Mouse (Mus musculus) thymus, adult 18-20 months (tissue): ENCODE measurements around the gene Itgad.

Experiments used
- DNase-seq, 2 experiments: peaks; one replicate each; pipeline ENCODE4 v3.0.0; 2022; ENCODE audit warnings: mixed read lengths in 2 of 2

Itgad gene

GRCm38 (mm10) chr7:128245547-128245946, 91.4 kb downstream of the Itgad start:
- no peak for DNase-seq

- DNase-seq: no peak
Measured at GRCm38 (mm10) chr7:128246496-128247391, 92.6 kb downstream of the Itgad start, which contains the start of gene Tgfb1i1. Gene Tgfb1i1 (plus strand): TSS chr7:128246812.

GRCm38 (mm10) chr7:128247443-128247842, 93.3 kb downstream of the Itgad start:
- no peak for DNase-seq

- no peak for DNase-seq
Measured at GRCm38 (mm10) chr7:128248081-128249042, 94.2 kb downstream of the Itgad start.

DNA sequence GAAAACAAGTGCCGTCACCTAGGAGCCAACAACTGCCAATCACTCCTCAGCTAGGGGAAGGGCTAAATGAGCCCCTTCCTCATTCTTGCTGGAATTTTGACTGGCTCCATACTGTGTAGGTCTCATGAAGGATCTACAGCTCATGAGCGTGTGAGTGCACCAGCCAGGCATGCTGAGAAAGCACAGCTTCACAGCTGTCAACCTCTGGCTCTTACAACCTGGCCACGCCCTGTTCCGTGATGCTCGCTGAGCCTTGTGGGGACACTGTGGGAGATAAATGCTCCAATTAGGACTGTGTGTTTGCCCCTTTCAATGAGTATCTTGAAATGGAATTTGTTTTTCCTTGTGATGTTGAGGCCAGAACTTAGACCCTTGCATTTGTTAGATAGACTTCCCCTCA, 95.8 kb downstream of the Itgad start:
- DNase-seq: no peak

DNA sequence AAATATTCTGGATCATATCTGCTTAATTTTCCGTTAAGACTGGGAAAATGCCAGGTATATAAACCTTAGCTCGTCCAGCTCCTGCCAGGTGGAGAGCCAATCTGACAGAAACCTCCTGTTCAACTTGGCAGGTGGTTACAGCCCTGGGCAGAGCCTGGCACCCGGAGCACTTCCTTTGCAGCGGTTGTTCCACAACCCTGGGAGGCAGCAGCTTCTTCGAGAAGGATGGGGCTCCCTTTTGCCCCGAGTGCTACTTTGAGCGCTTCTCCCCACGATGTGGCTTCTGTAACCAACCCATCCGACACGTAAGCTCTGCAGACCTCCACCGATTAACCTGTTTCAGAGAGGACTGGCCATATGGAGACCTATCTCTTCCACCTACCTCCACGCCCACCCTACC, 97.8 kb downstream of the Itgad start:
- DNase-seq: no peak

DNA sequence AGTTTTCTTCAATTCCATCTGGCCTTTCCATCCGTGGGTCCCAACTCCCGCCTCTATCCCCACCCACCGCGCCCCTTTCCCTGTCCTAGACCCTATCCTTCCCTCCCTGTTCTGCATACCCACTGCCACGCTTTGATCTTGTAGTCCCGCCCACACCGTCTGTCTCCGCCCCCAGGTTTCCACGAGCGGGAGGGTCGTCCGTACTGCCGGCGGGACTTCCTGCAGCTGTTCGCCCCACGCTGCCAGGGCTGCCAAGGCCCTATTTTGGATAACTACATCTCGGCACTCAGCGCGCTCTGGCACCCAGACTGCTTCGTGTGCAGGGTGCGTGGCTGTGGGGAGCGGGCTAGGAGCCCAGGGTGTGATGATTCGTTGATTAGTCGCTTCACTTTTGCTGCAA, 98.4 kb downstream of the Itgad start:
- DNase-seq: peak; percentile 83 to 86

- DNase-seq: no peak
Measured at GRCm38 (mm10) chr7:128254978-128255377, 100.8 kb downstream of the Itgad start.

DNA sequence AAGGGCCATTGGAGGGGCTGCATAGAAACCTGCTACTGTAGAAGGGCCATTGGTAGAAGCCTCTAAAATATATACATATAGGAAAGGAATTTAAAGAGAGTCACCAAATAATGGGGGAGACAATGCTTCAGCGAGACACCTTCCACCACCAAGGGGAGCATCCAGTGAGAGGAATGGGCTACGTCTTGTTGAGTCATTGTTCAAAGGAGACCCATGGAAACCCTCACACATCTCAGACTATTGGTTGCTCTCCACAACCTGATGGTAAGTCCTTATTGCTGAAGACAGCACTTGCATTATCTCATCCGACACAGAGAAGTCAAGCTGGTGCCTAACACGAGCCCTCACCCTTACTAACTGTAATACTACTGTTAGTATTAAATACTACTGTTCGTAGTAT, 101.6 kb downstream of the Itgad start:
- no peak for DNase-seq

GRCm38 (mm10) chr7:128256783-128257334, 102.7 kb downstream of the Itgad start:
- no peak for DNase-seq

DNA sequence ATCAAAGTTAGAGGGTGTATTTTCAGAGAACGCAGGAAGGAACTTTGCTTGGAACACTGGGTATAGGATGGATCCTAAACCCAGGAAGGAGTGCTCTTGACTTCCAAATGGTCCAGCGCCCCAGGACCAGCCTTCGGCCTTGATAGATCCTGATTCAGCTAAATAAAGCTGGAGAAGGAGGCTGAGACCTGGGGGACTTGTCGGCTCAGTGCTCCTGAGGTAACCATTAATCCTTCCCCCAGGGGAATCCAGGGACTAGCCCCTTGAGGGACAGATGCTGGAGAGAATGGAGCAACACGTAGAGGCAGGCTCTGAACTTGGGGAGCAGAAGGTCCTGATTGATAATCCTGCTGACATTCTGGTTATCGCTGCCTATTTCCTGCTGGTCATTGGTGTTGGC, 111.2 kb downstream of the Itgad start, which contains the start of gene Slc5a2:
Slc5a2 (plus strand) TSS at position 247 of the 400 bp plus-strand sequence.
- DNase-seq: no peak

- DNase-seq: no peak
Measured at GRCm38 (mm10) chr7:128266056-128266455, 111.9 kb downstream of the Itgad start.

- DNase-seq: no peak
Measured at GRCm38 (mm10) chr7:128267391-128267790, 113.2 kb downstream of the Itgad start.

- no peak for DNase-seq
Measured at GRCm38 (mm10) chr7:128267813-128268212, 113.6 kb downstream of the Itgad start.

DNA sequence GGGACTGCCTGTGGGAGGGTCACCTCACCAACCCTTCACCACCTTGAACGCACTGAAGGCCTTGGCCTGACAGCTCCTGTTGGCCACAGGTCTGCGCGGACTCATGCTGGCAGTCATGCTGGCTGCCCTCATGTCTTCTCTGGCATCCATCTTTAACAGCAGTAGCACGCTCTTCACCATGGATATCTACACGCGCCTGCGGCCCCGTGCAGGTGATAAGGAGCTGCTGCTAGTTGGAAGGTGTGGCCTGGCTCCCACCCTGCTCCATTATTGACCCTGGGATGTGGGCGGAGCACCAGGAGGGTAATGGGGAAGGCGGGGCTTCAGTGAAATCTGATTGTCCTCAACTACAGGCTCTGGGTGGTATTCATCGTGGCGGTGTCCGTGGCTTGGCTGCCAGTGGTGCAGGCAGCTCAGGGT, 116.3 kb downstream of the Itgad start:
- DNase-seq: no peak

DNA sequence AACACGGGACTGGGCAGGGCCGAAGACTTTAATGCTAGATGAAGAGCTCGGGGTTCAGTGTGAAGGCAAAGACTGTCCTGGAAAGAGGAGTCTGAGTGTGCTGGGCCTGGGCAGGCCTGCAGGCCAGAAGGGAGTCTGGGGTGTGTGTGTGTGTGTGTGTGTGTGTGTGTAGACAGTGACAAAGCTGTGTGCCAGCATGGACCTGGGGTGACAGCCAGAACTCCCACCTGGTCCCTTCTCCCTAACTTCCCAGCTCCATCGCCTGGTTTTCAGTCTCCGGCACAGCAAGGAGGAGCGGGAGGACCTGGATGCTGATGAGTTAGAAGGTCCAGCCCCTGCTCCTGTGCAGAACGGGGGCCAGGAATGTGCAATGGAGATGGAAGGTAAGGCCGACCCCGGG, 117.3 kb downstream of the Itgad start:
- no peak for DNase-seq
